Mouse (Mus musculus) left cerebral cortex, adult 9 months (tissue): ENCODE data around the gene Lrrc73.

ENCODE experiments used
- DNase-seq, 2 experiments: peaks; one replicate each; pipeline ENCODE4 v3.0.0; 2022; ENCODE audit warnings: low spot score in 2 of 2

The Lrrc73 gene

DNA sequence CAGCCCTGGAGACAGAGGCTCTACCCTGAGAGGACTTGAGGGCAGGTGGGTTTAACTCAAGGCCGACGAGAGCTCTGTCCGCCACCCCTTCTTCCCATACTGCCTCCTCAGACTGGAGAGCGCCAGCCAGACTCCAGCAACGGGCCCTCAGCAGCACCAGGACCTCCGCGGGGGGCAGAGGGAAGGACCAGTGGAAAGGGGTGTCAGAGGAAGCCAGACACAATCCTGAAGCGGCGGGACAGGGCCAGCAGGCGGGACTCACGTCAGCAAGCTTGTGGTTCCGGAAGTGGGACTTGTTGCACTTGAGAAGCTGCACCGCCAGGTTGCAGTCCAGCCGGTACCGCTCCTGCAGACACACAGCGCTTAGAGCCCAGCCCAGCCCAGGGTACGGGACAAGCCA, 6.3 kb downstream of the Lrrc73 start:
- no peak for DNase-seq

DNA sequence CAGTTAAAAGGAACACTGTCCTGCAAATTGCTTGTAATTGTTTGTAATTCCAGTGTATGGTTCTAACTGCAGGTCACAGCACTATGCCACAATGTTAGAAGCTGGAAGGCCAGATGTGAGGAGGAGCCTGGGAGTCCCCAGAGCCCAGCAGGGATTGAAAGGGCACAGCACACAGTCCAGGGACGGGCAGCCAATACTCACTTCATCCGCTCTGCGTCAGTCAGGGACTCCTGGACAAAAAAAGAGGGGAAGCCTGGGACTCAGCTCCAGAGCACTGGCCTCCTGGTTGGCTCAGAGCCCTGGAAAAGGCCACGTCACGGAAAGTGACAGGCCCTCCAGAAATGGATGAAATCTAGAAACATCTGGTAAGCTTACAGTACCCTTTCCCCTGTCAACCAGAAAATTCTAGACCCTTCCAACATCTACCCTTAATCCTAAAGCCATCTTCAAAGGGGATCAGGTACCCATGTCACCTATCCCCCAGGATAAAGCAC, 8.9 kb downstream of the Lrrc73 start:
- no peak for DNase-seq

GRCm38 (mm10) chr17:46265502-46265901, 12.2 kb downstream of the Lrrc73 start:
- DNase-seq: no peak

DNA sequence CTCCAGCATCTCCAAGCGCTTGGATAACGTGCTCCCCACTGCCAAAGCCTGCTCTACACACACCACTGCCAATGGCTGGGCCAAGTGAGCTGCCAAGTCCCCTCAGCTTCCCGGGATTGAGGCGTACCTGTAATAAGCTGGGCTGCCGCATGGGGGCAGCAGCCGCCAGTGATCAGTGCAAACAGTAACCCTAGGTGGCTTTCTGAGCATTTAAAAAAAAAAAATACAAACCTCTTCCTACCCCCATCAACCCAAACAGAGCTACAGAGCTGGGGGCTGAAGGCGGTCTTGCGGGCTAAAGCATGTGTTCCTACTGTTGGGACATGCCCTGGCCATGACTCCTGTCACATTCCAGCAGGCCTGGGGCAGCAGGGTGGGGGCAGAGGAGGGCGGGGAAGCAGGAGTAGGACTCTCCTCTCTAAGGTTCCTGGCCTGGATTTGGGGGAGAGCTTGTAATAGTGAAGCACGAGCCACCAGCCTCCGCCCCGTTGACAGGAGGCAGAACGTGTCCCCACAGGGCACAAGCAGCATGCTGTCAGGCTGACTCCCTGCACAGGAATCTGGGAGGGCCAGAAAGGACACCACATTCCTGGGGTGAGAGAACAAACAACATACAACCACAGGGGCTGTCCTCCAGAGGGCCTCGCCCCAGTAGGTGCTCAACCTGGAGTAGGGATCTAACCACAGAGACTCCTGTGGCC, 12.7 kb downstream of the Lrrc73 start:
- peak in 1 of 2 experiments; percentile 88 for DNase-seq

DNA sequence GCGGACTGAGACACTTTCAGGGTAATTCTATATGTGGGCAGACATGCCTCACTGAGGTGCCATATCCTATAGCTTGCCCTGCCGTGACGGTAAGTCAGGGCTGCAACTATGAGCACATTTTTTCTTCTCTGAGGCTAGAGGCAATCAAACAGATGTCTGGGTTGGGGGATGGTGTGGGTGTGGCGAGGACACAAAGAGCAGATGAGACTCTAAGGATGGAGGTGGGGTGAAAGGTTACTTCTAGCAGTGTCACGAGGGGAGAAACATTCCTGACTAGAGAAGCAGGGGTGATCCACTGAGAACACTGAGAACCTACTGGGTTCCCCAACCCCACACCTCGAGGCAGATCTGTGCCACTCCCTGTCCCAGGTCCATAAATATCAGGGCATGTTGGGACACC, 13.7 kb downstream of the Lrrc73 start:
- DNase-seq: no peak

- DNase-seq: no peak
Measured at GRCm38 (mm10) chr17:46267511-46267910, 14.2 kb downstream of the Lrrc73 start.

DNA sequence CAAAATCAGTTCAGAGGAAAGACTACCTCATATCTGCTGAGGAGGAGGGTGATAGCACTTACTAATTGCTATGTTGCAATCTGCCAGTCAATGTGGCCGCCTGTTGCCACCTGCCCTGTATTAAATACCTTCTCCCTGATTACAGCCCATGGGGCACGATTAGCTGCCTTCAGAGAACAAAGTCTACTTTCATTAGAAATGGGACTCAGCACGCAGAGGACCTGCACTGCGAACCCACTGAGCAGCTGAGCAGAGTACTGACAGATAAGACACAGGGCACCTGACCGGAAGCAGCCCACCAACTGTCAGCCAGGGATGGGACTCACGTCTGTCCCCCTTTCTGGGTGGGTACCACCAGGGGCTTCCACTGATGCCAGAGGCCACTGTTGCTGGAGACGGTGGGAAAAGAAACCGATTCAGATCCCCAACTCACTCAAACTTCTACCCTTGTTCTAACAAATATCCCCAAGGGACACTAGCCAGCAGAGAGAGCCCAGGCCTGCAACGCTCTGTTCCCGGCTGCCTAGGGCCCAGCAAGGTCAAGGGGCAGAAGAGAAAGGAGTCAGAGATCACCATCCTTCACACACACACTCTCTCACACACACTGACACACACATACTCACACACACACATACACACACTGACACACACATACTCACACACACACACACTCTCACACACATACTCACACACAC, 14.8 kb downstream of the Lrrc73 start:
- DNase-seq: no peak

- no peak for DNase-seq
Measured at GRCm38 (mm10) chr17:46269771-46270534, 16.6 kb downstream of the Lrrc73 start.

- DNase-seq: no peak
Measured at GRCm38 (mm10) chr17:46272058-46272457, 18.7 kb downstream of the Lrrc73 start.

DNA sequence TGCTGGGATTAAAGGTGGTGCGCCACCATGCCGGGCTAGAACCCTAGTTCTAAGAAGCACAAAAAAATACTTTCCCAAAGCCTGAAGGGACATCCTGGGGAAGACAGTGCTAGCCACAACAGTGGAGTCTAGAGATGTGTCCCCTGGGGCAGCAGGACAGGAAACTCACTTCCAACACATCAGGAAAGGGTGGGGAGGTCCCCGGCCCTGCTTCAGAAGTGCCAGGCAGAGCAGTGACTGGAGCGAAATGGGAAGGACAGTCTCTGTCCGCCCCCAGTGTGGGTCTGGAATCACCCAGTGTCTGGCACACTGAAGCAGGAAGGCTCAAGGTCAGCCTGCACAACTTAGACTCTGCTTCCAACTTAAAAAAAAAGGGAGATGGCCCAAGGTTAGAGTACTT, 19.3 kb downstream of the Lrrc73 start:
- no peak for DNase-seq

GRCm38 (mm10) chr17:46273803-46274236, 20.5 kb downstream of the Lrrc73 start:
- DNase-seq: no peak

GRCm38 (mm10) chr17:46274465-46274864, 21.1 kb downstream of the Lrrc73 start:
- no peak for DNase-seq

GRCm38 (mm10) chr17:46275034-46275433, 21.7 kb downstream of the Lrrc73 start:
- no peak for DNase-seq

- no peak for DNase-seq
Measured at GRCm38 (mm10) chr17:46275506-46275905, 22.2 kb downstream of the Lrrc73 start.

- no peak for DNase-seq
Measured at GRCm38 (mm10) chr17:46277586-46277985, 24.3 kb downstream of the Lrrc73 start.

DNA sequence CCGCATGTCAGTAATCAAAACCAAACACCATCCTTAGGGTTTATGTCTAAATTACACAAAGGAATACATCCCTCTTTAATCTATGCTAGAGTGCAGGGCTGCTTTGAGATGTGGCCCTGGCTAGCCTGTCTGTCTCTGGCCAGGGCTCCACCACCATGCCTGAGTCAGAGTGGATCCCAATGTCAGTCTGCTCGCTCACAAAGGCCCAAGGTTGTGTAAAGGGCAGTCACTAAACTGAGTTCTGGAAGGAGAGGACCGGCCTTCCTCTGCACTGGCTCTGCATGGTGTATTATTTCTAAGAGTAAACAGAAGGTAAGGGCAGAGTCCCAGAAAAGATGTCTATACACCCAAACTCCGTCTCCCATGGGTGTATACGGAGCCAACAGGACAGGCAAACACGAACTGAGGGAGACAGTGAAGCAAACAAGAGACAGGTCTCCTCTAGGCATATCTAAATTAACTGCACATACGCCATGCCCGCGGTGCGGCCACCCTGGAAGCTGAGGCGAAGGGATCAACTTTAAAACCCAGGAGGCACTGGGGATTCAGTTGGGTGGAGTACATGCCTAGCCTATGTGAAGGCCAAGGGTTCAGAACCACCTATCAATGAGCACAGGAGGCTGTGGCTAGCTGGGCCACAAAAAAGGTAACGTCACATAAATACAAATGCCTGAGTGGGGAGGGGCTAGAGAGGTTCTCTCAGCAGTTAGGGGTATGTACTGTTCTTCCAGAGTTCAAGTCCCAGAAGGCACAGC, 24.9 kb downstream of the Lrrc73 start:
- DNase-seq: no peak

DNA sequence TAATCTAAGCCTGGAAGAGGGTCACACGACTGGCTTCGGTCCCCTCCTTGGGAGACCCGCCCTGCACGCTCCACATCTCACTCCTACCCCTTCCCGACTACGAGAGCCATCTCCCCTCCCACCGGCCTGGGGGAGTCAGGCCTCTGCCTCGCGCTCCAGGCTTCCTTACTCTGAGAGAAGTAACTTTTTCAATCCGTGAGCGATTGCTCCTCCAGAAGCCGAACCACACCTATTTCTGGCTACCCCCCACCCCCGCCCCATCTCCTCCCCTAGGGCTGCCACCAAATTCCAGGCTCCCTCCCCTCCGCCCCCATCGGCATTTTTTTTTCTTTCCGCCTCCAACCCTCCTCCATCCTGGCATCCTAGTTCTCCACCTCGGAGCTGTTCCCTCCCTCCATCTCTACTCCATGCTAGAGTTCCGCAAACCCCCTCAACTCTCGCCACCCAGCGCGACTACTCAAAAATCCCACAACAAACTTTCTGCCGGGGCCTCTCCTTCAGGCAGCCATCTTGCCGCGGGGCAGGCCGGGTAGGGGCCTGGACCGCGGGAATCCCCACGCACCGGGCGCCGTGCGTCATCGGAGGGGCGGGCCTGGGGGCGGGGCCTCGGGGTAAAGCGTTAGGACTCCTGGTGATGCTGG, 29.3 kb downstream of the Lrrc73 start, which contains the start of gene Tjap1:
Gene Tjap1, minus strand, starts transcription at position 544 of the 641 bp plus-strand sequence.
- peak in 1 of 2 experiments; percentile 78 for DNase-seq

DNA sequence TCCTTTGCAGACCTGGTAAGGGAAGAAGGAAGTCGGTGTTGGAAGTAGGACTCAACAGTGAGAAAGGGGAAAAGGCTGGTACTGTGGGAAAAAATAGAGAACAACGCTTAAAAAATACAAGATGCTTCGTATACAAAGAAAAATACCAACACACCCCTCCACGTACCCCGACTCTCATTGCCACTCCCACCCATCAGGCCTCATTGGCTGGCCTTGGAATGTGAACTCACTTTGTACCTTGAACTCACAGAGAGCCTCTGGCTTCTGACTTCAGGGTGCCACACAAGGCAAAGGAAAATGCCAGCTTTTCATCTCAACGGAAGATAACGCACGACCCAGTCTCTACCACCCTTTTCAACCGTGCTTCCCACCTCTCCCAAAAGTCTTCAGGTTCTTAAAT, 29.8 kb downstream of the Lrrc73 start:
- no peak for DNase-seq

DNA sequence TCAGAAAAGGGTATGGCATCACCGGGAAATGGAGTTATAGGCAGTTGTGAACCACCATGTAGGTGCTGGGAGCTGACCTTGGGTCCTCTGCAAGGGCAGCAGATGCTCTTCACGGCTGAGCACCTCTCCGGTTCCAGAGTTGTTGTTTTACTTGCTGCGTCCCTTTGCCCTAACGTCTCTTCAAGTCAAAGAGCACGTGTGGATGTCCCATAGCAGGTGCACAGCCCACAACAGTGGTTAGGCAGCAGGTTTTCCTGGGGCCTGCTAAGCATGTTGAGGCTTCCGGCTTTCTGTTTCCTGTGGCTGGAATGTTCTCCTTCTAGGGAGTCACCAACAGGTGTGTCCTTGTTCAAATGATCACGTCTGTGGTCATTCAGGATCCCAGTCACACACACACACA, 30.6 kb downstream of the Lrrc73 start:
- DNase-seq: no peak

DNA sequence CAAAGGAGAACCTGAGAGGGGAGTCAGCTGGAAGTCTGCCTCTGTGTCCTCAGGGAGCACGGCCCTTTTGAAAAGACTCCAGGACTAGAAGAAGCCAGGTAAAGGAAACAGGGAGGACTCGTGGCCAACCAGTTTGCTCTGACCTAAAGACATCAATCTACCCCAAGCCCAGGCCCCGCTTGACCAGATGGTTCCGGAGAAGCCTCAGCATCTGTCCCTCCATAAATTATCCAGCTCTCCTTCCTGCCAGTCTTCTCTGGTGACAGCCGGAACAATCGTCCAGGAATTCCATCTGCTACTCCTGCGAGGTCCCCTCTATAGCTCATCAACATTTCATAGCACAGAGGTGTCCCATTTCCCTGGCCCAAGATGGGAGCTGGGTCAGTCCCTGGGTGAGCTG, 31.3 kb downstream of the Lrrc73 start:
- DNase-seq: no peak

GRCm38 (mm10) chr17:46285407-46285806, 32.1 kb downstream of the Lrrc73 start:
- DNase-seq: no peak
